Mouse (Mus musculus): ENCODE data around the gene Casp8ap2.

- TF ChIP-seq GATA1 (IDR thresholded peaks at IDR 0.05; ENCODE audit: borderline replicate concordance, low read length), result no peak
- TF ChIP-seq FLI1 (IDR thresholded peaks at IDR 0.05; ENCODE audit: low read length), result no peak
These were observed 14.1 kb upstream of the Casp8ap2 start for GRCm38 (mm10) chr4:32601135-32601534.

Data from megakaryocyte, embryonic 14.5 days (primary cell).